Mouse (Mus musculus) layer of hippocampus, adult 6 months (tissue): ENCODE measurements around the gene Trim52. TPM values are rescaled to one million over a fixed set of nuclear protein-coding genes. Genes with fewer than 3 reads are reported as not detected.

Source experiments
- long read RNA-seq, 2 experiments: library from polyadenylated mRNA; unstranded; transcript quantifications; one replicate each; pipeline ENCODE4 v2.0.0; 2019 to 2020
- polyA plus RNA-seq: library from polyadenylated mRNA; unstranded; fragments of <200 nt; fragmentation: Nextera tagmentation; gene quantifications from 2 replicates; pipeline ENCODE4 v1.2.3, GENCODE M21; 2021

Gene Trim52
- not detected in 2 replicates for polyA plus RNA-seq
- long read RNA-seq, experiment 1, result 0 reads
- long read RNA-seq, experiment 2, result 0 reads

DNA sequence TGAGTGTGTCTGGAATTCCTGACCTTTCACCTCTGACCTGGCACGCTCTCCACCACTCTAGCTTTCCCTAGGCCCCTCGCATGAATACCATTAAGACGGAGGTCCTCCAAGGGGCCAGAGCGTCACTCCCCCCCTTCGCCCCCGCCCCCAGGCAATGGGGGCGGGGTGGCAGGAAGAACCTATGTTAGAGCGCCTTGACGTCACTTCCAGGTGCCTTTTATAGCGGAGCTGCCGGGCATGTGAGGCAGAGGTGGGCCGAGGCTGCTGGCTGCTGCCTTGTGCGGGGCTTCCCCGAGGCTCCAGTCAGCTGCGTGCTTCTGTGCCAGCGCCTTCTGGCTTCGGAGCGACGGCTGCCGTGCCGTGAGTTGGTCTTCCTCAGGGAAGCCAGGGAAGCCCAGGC, at the start of gene Trim52:
TSS of gene Trim52 (plus strand) at position 219 of the 400 bp plus-strand sequence.

Other genes starting within 250 kb of the Trim52 start
- 133 and 179 TPM in 2 replicates for gene Spry2, start 209.4 kb upstream of the Trim52 start, polyA plus RNA-seq